Mouse (Mus musculus): Measurements from ENCODE around the gene Krt9. TPM values are rescaled to one million over a fixed set of nuclear protein-coding genes. Genes with fewer than 3 reads are reported as not detected.
A peak's percentile ranks its signal among the peaks of the same experiment; 100 is the strongest.
"Not testable (repeated sequence)": the region's sequence is repeated elsewhere in the genome, so short reads cannot be mapped to it uniquely, and the experiment has no call there.

The Krt9 gene
- total RNA-seq (2021) = 1 to 10 TPM; 2.1 to 4.0 TPM

GRCm38 (mm10) chr11:100192992-100193391, at the start of gene Krt9:
Krt9 (minus strand) TSS chr11:100193246.
- no peak for DNase-seq (ENCODE audit: extremely low spot score in 1 of 2, low spot score in 1 of 2)

GRCm38 (mm10) chr11:100240272-100240671, 47.2 kb upstream of the Krt9 start:
- DNase-seq (ENCODE audit: extremely low spot score in 1 of 2, low spot score in 1 of 2) = not testable (repeated sequence)

GRCm38 (mm10) chr11:100221741-100222140, 28.7 kb upstream of the Krt9 start:
- no peak for DNase-seq (ENCODE audit: extremely low spot score in 1 of 2, low spot score in 1 of 2)

DNA sequence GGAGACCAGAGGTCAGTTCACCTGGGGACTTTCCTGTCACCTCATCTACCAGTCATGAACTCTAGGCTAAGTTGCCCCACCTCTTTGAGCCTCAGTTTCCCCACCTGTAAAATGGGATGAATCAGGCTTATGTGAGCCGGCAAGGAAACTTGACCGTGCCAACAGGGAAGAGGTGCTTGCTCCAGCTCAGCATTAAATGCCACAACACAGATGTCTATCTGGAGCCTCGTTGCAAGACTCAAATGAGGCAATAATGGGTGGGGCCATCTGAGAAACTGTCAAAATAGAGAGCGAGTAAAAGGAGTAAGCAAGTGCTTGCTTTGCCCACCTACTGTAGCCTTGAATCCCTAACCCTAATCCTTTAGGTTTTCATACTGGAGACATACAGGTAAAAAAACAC, 26.3 kb upstream of the Krt9 start:
- no peak for DNase-seq (ENCODE audit: extremely low spot score in 1 of 2, low spot score in 1 of 2)

GRCm38 (mm10) chr11:100208542-100208941, 15.5 kb upstream of the Krt9 start:
- no peak for DNase-seq (ENCODE audit: extremely low spot score in 1 of 2, low spot score in 1 of 2)

DNA sequence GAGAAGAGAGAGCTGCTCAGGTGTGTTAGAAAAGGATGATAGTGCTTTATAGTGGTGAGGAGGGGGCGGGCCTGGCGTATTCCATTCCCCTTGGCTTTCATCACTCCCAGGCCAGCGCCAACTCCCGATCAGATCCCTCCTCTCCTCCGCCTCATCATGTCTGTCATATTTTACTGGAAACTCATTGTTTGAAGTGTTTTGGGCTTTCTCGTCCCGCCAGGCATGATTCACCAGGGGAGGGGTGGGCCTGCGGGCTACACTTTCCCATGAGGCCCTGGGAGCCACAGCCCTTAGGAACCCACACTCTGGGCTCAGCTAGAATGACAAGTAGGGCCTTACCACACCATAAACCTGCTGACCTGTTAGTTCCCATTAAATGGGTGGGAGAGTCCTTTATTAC, 14.5 kb upstream of the Krt9 start, which contains the start of gene Krt14:
TSS of gene Krt14 (minus strand) at position 51 of the 400 bp plus-strand sequence.
- DNase-seq (ENCODE audit: extremely low spot score in 1 of 2, low spot score in 1 of 2) = no peak

- DNase-seq (ENCODE audit: extremely low spot score in 1 of 2, low spot score in 1 of 2) = no peak
Measured at GRCm38 (mm10) chr11:100203448-100203847, 10.4 kb upstream of the Krt9 start.

GRCm38 (mm10) chr11:100202906-100203305, 9.9 kb upstream of the Krt9 start:
- DNase-seq (ENCODE audit: extremely low spot score in 1 of 2, low spot score in 1 of 2) = no peak

DNA sequence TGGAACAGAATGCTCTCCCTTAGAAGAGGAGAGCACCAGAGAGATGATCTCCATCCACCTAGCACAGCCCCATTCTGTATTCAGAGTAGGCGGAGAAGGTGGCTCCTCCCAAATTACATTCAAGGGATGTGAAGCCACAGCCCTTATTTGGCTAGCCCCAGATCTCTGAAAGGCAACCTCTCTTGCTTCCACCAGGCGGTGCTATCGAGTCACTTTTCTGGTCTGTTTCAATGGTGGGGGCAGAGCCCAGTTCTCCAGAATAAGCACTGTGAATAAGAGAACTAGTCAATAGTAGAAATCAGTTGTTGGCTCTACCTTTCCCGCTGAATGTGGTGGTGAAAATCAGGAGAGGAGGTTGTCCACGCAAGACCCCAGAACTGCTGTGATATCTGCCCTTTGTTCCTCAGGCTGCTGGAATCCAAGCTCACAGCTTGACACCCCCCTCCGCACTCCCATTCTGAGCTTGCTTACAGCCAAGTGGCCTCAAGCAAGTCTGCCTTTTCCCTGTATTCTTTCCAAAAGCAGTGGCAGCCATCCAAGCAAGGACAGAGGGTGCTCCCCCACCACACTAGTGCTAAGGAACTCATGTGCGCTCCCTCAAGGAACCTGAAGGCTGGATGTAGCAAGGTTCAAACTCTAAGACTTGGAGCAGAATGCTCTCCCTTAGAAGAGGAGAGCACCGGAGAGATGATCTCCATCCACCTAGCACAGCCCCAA, 7.2 kb upstream of the Krt9 start:
- peak; percentile 26 to 60 for DNase-seq (ENCODE audit: extremely low spot score in 1 of 2, low spot score in 1 of 2)

GRCm38 (mm10) chr11:100198666-100199065, 5.6 kb upstream of the Krt9 start:
- no peak for DNase-seq (ENCODE audit: extremely low spot score in 1 of 2, low spot score in 1 of 2)

GRCm38 (mm10) chr11:100191820-100192219, 1.2 kb downstream of the Krt9 start:
- no peak for DNase-seq (ENCODE audit: extremely low spot score in 1 of 2, low spot score in 1 of 2)

DNA sequence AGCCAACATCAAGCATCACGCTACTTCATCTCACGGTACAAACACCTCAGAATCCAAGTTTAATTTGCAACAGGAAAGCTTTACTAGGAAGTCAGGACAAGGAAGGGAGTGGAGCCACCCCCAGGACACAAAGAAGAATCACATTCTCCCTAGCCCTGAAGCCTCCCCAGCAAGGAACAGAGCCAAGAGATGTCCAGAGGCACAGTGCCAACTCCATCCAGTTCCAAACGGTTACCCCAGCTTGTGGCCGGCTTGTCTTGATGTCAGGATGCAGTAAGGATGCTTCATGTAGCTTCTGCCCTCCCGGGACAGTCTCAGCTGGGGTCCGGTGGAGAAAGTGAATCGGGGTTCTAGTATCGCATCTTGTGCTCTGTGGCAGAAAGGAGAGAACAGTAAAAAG, 6.3 kb downstream of the Krt9 start:
- DNase-seq (ENCODE audit: extremely low spot score in 1 of 2, low spot score in 1 of 2) = no peak

DNA sequence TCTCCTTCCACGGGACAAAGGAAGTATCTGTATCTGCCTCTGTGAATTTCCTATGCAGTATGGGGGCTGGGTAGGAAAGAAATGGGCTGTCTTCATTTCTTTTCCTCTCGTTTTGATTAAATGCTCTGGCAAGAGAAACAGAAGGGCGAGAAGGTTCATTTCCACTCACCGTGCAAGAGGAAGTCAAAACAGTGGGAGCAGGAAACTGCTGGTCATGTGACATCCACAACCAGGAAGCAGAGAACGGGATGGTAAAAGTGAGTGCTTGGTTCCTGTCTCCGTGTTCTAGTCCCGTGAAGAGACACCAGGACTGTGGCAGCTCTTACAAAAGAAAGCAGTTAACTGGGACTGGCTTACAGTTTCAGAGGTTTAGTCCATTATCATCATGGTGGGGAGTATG, 11.3 kb downstream of the Krt9 start:
- DNase-seq (ENCODE audit: extremely low spot score in 1 of 2, low spot score in 1 of 2) = no peak

GRCm38 (mm10) chr11:100179260-100179659, 13.8 kb downstream of the Krt9 start:
- DNase-seq (ENCODE audit: extremely low spot score in 1 of 2, low spot score in 1 of 2) = no peak

- DNase-seq (ENCODE audit: extremely low spot score in 1 of 2, low spot score in 1 of 2) = no peak
Measured at GRCm38 (mm10) chr11:100178307-100178706, 14.7 kb downstream of the Krt9 start.

DNA sequence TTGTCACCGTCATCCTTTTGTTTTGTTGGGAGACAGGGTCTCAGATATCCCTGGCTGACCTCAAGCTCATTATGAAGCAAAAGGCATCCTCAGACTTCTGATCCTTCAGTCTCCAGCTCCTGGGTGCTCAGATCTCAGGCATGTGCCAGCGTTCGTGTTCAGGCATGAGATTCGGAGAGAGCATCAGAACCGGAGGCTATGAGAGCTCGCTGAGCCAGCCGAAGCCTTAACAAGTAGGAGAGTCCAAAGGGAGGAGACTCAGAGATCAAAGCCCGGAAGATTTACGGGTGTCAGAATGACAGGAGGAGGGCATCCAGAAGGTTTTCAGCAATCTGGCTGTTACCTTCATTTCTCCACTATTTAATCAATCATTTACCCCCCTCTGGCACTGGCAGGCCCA, 16.3 kb downstream of the Krt9 start:
- no peak for DNase-seq (ENCODE audit: extremely low spot score in 1 of 2, low spot score in 1 of 2)

- peak; percentile 65 to 88 for DNase-seq (ENCODE audit: extremely low spot score in 1 of 2, low spot score in 1 of 2)
Measured at GRCm38 (mm10) chr11:100168765-100169762, 24.0 kb downstream of the Krt9 start.

GRCm38 (mm10) chr11:100168071-100168470, 25.0 kb downstream of the Krt9 start:
- no peak for DNase-seq (ENCODE audit: extremely low spot score in 1 of 2, low spot score in 1 of 2)

- no peak for DNase-seq (ENCODE audit: extremely low spot score in 1 of 2, low spot score in 1 of 2)
Measured at GRCm38 (mm10) chr11:100164392-100164791, 28.7 kb downstream of the Krt9 start.

DNA sequence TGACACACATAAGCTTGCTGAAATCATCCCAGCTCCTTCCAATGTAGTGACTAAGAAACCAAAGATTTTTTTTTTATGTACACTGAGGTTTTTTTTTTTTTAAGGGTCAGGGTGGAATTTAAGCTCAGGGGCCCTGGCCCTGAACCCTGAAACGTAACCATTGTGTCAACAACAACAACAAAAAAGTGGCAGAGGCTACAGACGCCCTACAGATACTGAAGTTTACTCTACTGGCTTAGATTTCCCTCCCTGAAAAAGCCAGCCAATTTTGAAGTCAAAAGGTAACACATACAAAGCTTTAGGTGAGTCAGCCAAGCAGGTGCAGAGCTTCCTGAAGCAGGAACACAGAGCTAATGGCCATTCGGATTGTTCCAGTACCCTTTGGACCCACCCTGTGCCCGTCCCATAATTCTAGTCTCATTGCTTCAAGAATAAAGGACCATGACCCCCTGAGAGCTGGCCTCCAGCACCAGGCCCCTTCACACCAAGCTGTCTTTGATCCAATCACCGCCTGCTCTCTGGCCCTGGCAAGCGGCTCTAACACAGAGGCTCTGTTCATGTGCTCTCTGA, 35.1 kb downstream of the Krt9 start:
- no peak for DNase-seq (ENCODE audit: extremely low spot score in 1 of 2, low spot score in 1 of 2)

GRCm38 (mm10) chr11:100157331-100157730, 35.7 kb downstream of the Krt9 start:
- DNase-seq (ENCODE audit: extremely low spot score in 1 of 2, low spot score in 1 of 2) = no peak

All from layer of hippocampus, postnatal 25 days (tissue).